Mouse (Mus musculus) heart, postnatal 0 days (tissue): ENCODE data around the gene Syt2.

Experiments used
- CTCF ChIP-seq: IDR thresholded peaks from 2 replicates; pipeline ENCODE4 v1.5.1; 2016; ENCODE audit warnings: antibody characterized with exemption, control low read depth, low read depth
- EP300 ChIP-seq: IDR thresholded peaks from 2 replicates; pipeline ENCODE4 v1.6.1; 2016; ENCODE audit warnings: antibody characterized with exemption, low read depth

GRCm38 (mm10) chr1:134766448-134766847, 120.0 kb downstream of the Syt2 start:
- TF ChIP-seq EP300 (no peak), CTCF (no peak)
